Mouse (Mus musculus) ES-Bruce4 (cell line): ENCODE measurements around the gene Adamts7. TPM values are rescaled to one million over a fixed set of nuclear protein-coding genes. Genes with fewer than 3 reads are reported as not detected.

Experiments
- H3K27ac ChIP-seq: 2 replicates; pipeline ENCODE4 v1.5.1; 2012; ENCODE audit warnings: low read length, inconsistent platforms; ENCODE audit not compliant: insufficient read depth
- H3K27me3 ChIP-seq: 2 replicates; pipeline ENCODE4 v1.6.1; 2012; ENCODE audit warnings: mild to moderate bottlenecking, low read length, inconsistent platforms; ENCODE audit not compliant: control insufficient read depth, poor library complexity, insufficient read depth, severe bottlenecking
- H3K36me3 ChIP-seq: 2 replicates; pipeline ENCODE4 v1.6.1; 2012; ENCODE audit warnings: inconsistent platforms, mild to moderate bottlenecking, low read length, moderate library complexity; ENCODE audit not compliant: control insufficient read depth, poor library complexity, insufficient read depth, severe bottlenecking
- H3K4me1 ChIP-seq: one replicate; pipeline ENCODE4 v1.8.1; 2011; ENCODE audit warnings: low read length; ENCODE audit not compliant: control insufficient read depth, insufficient read depth
- H3K4me3 ChIP-seq: 2 replicates; pipeline ENCODE4 v1.5.1; 2011; ENCODE audit warnings: low read depth, mild to moderate bottlenecking, low read length
- H3K9ac ChIP-seq: 2 replicates; pipeline ENCODE4 v1.6.1; 2012; ENCODE audit warnings: low read depth, mild to moderate bottlenecking, inconsistent platforms; ENCODE audit not compliant: poor library complexity, severe bottlenecking
- H3K9me3 ChIP-seq: replicated peaks from 2 replicates; pipeline ENCODE4 v1.6.1; 2012; ENCODE audit warnings: mild to moderate bottlenecking, low read length, inconsistent platforms; ENCODE audit not compliant: control insufficient read depth, poor library complexity, insufficient read depth, severe bottlenecking
- CTCF ChIP-seq: IDR thresholded peaks from one replicate; pipeline ENCODE4 v1.8.1; 2011; ENCODE audit warnings: low read depth, low read length
- EP300 ChIP-seq: IDR thresholded peaks from 2 replicates; pipeline ENCODE4 v1.6.1; 2011; ENCODE audit warnings: low read depth, low read length; ENCODE audit not compliant: insufficient read depth
- POLR2A ChIP-seq: IDR thresholded peaks from one replicate; pipeline ENCODE4 v1.8.1; 2011; ENCODE audit warnings: low read length; ENCODE audit not compliant: insufficient read depth
- polyA plus RNA-seq: library from polyadenylated mRNA; stranded (reverse); fragments of >200 nt; gene quantifications from 2 replicates; pipeline ENCODE4 v1.2.4, GENCODE M21; 2011; ENCODE audit warnings: low read depth; ENCODE audit not compliant: missing spikeins, insufficient read depth, insufficient read length

Gene Adamts7
- polyA plus RNA-seq, 1 experiment: 4.2 TPM

- TF ChIP-seq EP300 (no peak), CTCF (no peak), POLR2A (no peak)
- no peaks in the 10 kb centered on the region for H3K27me3 ChIP-seq
- peaks cover 2% of the 10 kb centered on the region for H3K4me1 ChIP-seq
- H3K9me3 ChIP-seq: no peaks in the 10 kb centered on the region
- peaks cover under 1% of the 10 kb centered on the region; the same call in 1 of the 2 replicates for H3K36me3 ChIP-seq
- no peak overlapping the region for H3K4me3 ChIP-seq
- H3K27ac ChIP-seq: no peak overlapping the region
- H3K9ac ChIP-seq: no peak overlapping the region
These were observed 71.9 kb downstream of the Adamts7 start for GRCm38 (mm10) chr9:90234786-90235185.

- Histone ChIP-seq H3K9me3 (no peaks in the 10 kb centered on the region), H3K4me3 (no peak overlapping the region), H3K36me3 (peaks cover 2% of the 10 kb centered on the region; the same call in 1 of the 2 replicates), H3K27ac (no peak overlapping the region), H3K4me1 (peaks cover 2% of the 10 kb centered on the region), H3K27me3 (no peaks in the 10 kb centered on the region), H3K9ac (no peak overlapping the region)
- TF ChIP-seq POLR2A (no peak), EP300 (no peak)
These were observed 72.5 kb downstream of the Adamts7 start for GRCm38 (mm10) chr9:90235258-90235882.

- Histone ChIP-seq H3K4me3 (no peak overlapping the region), H3K9me3 (no peaks in the 10 kb centered on the region), H3K27ac (no peak overlapping the region), H3K36me3 (peaks cover 2% of the 10 kb centered on the region; the same call in 1 of the 2 replicates), H3K9ac (no peak overlapping the region), H3K4me1 (peaks cover 2% of the 10 kb centered on the region), H3K27me3 (no peaks in the 10 kb centered on the region)
- TF ChIP-seq CTCF (no peak), POLR2A (no peak), EP300 (no peak)
These were observed 73.9 kb downstream of the Adamts7 start for GRCm38 (mm10) chr9:90236817-90237216.

- H3K4me3 ChIP-seq: no peak overlapping the region
- no peak overlapping the region for H3K9ac ChIP-seq
- H3K36me3 ChIP-seq: peaks cover 2% of the 10 kb centered on the region; the same call in 1 of the 2 replicates
- no peak for TF ChIP-seq CTCF
- no peak for TF ChIP-seq POLR2A
- no peak for TF ChIP-seq EP300
- no peaks in the 10 kb centered on the region for H3K27me3 ChIP-seq
- H3K4me1 ChIP-seq: peaks cover 2% of the 10 kb centered on the region
- no peaks in the 10 kb centered on the region for H3K9me3 ChIP-seq
- H3K27ac ChIP-seq: no peak overlapping the region
These were observed 74.6 kb downstream of the Adamts7 start for GRCm38 (mm10) chr9:90237232-90238062.

- H3K4me1 ChIP-seq: no peaks in the 10 kb centered on the region
- H3K4me3 ChIP-seq: no peak overlapping the region
- no peaks in the 10 kb centered on the region for H3K9me3 ChIP-seq
- no peak overlapping the region for H3K9ac ChIP-seq
- H3K27ac ChIP-seq: no peak overlapping the region
- H3K27me3 ChIP-seq: no peaks in the 10 kb centered on the region
- TF ChIP-seq POLR2A (no peak), CTCF (no peak), EP300 (no peak)
- peaks cover 2% of the 10 kb centered on the region; the same call in 1 of the 2 replicates for H3K36me3 ChIP-seq
These were observed 77.7 kb downstream of the Adamts7 start for GRCm38 (mm10) chr9:90240560-90240959.

- Histone ChIP-seq H3K36me3 (peaks cover 2% of the 10 kb centered on the region; the same call in 1 of the 2 replicates), H3K27ac (no peak overlapping the region), H3K9me3 (no peaks in the 10 kb centered on the region), H3K27me3 (no peaks in the 10 kb centered on the region), H3K4me3 (no peak overlapping the region), H3K4me1 (no peaks in the 10 kb centered on the region), H3K9ac (no peak overlapping the region)
- TF ChIP-seq CTCF (no peak), EP300 (no peak), POLR2A (no peak)
These were observed 78.2 kb downstream of the Adamts7 start for GRCm38 (mm10) chr9:90241041-90241440.
